Mouse (Mus musculus) heart, embryonic 11.5 days (tissue): Measurements from ENCODE around the gene Fbxo11. TPM values are rescaled to one million over a fixed set of nuclear protein-coding genes. Genes with fewer than 3 reads are reported as not detected.

Source experiments
- ATAC-seq: fragments of 200-750 bp; cut with Nextera tagmentation; replicated peaks from 2 replicates; pipeline ENCODE4 v1.8.0; 2017; ENCODE audit warnings: moderate library complexity; ENCODE audit not compliant: insufficient number of reproducible peaks, low FRiP score, low TSS enrichment
- H3K27ac ChIP-seq: fragments of 300-500 bp; sonication (generic); 2 replicates; pipeline ENCODE4 v1.5.1; 2014; ENCODE audit warnings: mild to moderate bottlenecking, low read depth, low read length
- H3K27me3 ChIP-seq: fragments of 300-500 bp; sonication (generic); 2 replicates; pipeline ENCODE4 v1.6.1; 2014; ENCODE audit warnings: mild to moderate bottlenecking, low read length, mixed read lengths; ENCODE audit not compliant: control insufficient read depth, insufficient read depth
- H3K36me3 ChIP-seq: fragments of 300-500 bp; sonication (generic); 2 replicates; pipeline ENCODE4 v1.6.1; 2014; ENCODE audit warnings: mild to moderate bottlenecking, low read length, moderate library complexity, mixed read lengths; ENCODE audit not compliant: control insufficient read depth, insufficient read depth
- H3K4me1 ChIP-seq: fragments of 300-500 bp; sonication (generic); 2 replicates; pipeline ENCODE4 v1.6.1; 2014; ENCODE audit warnings: low read length; ENCODE audit not compliant: control insufficient read depth, insufficient read depth
- H3K4me2 ChIP-seq: fragments of 300-500 bp; sonication (generic); 2 replicates; pipeline ENCODE4 v1.6.1; 2014; ENCODE audit warnings: mild to moderate bottlenecking, moderate library complexity
- H3K4me3 ChIP-seq: fragments of 300-500 bp; sonication (generic); 2 replicates; pipeline ENCODE4 v1.5.1; 2014; ENCODE audit warnings: low read depth, low read length
- H3K9ac ChIP-seq: fragments of 300-500 bp; sonication (generic); 2 replicates; pipeline ENCODE4 v1.6.1; 2014; ENCODE audit warnings: mild to moderate bottlenecking, low read depth, low read length, moderate library complexity
- H3K9me3 ChIP-seq: fragments of 300-500 bp; sonication (generic); replicated peaks from 2 replicates; pipeline ENCODE4 v1.6.1; 2016; ENCODE audit warnings: low read length; ENCODE audit not compliant: control insufficient read depth
- WGBS: fragments of 180-500 bp; shearing (Covaris S2); extraction: QIAGEN DNeasy Blood & Tissue Kit; methylation state at CpG from one replicate; pipeline ENCODE4 v1.1.7; 2014; ENCODE audit not compliant: insufficient replicate concordance; 5-methylcytosine and 5-hydroxymethylcytosine counted together
- polyA plus RNA-seq: library from polyadenylated mRNA; unstranded; fragments of >200 nt; fragmentation: Nextera tagmentation; extraction: Ambion mirVana; gene quantifications from 2 replicates; pipeline ENCODE4 v1.2.1, GENCODE M21; 2014

Fbxo11 gene
- polyA plus RNA-seq, 1 experiment from 2014 or later: 17.7 TPM

DNA sequence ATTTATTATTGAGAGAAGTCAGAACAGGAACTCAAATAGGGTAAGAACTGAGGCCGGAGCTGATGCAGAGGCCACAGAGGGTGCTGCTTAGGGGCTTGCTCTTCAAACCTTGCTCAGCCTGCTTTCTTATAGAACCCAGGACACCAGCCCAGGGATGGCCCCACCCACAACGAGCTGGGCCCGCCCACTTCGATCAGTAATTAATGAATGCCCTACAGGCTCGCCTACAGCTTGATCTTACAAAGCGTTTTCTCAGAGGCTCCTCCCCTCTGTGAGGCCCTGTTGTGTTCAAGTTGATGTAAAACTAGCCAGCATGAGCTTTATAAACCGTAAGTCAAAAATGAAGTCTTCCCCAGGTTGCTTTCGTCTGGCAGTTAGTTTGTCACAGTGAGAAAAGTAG lies 14.7 kb upstream of the Fbxo11 start:
- no peak overlapping the region for H3K4me2 ChIP-seq
- no peaks in the 10 kb centered on the region for H3K9me3 ChIP-seq
- no peak overlapping the region for H3K4me3 ChIP-seq
- H3K36me3 ChIP-seq: no peaks in the 10 kb centered on the region
- no peak overlapping the region for H3K9ac ChIP-seq
- 86% methylated on average over 8 of the region's 8 CpGs for whole genome bisulfite sequencing
- no peaks in the 10 kb centered on the region for H3K4me1 ChIP-seq
- no peak overlapping the region for H3K27ac ChIP-seq
- no peak for ATAC-seq
- H3K27me3 ChIP-seq: no peaks in the 10 kb centered on the region

DNA sequence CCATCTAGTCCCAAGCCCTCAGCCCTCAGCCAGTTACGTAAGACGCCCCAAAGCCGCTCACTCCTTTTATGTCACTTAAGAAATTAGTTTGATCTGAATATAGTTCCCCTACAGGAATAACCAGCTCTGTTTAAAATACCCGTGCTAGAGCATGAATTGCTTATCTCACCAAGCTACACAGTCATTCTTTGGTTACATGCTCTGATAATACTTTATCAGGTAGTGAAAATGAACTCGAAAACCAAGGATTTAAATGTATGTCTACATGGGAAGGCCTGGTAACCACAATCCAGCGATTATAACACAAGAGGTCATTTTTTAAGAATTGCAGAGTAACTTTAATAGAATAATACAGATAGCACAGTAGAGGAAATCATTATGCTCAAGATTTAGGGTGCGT lies 7.0 kb upstream of the Fbxo11 start:
- Histone ChIP-seq H3K9me3 (no peaks in the 10 kb centered on the region), H3K27ac (no peak overlapping the region), H3K4me2 (no peak overlapping the region), H3K4me3 (no peak overlapping the region), H3K9ac (no peak overlapping the region), H3K27me3 (no peaks in the 10 kb centered on the region), H3K4me1 (no peaks in the 10 kb centered on the region), H3K36me3 (no peaks in the 10 kb centered on the region)
- WGBS: 71% methylated on average over 7 of the region's 7 CpGs
- no peak for ATAC-seq

DNA sequence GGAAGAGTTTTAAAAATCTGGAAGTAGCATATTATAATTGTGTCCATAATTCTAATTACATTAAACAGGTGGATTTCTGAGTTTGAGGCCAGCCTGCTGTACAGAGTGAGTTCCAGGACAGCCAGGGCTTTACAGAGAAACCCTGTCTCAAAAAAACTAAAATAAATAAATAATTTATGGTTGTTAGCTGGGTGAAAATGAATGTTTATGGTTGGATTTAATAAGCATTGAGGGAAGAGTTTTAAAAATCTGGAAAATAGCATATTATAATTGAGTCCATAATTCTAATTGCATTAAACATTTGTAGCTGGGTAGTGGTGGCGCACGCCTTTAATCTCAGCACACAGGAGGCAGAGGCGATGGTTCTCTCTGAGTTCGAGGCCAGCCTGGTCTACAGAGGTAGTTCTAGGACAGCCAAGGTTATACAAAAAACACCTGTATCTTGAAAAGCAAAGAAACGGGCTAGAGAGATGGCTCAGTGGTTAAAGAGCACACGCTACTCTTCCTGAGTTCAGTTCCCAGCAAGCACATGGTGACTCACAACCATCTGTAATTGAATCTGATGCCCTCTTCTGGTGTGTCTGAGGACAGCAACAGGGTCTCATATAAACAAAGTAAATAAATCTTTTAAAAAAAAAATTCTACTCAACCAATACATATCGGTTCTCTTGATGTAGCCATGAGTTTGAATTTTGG lies 3.1 kb upstream of the Fbxo11 start:
- no peak for ATAC-seq
- H3K4me3 ChIP-seq: no peak overlapping the region
- WGBS: 93% methylated on average over 7 of the region's 7 CpGs
- no peaks in the 10 kb centered on the region for H3K27me3 ChIP-seq
- H3K36me3 ChIP-seq: no peaks in the 10 kb centered on the region
- no peak overlapping the region for H3K4me2 ChIP-seq
- no peak overlapping the region for H3K9ac ChIP-seq
- peaks cover 2% of the 10 kb centered on the region for H3K4me1 ChIP-seq
- no peak overlapping the region for H3K27ac ChIP-seq
- no peaks in the 10 kb centered on the region for H3K9me3 ChIP-seq

DNA sequence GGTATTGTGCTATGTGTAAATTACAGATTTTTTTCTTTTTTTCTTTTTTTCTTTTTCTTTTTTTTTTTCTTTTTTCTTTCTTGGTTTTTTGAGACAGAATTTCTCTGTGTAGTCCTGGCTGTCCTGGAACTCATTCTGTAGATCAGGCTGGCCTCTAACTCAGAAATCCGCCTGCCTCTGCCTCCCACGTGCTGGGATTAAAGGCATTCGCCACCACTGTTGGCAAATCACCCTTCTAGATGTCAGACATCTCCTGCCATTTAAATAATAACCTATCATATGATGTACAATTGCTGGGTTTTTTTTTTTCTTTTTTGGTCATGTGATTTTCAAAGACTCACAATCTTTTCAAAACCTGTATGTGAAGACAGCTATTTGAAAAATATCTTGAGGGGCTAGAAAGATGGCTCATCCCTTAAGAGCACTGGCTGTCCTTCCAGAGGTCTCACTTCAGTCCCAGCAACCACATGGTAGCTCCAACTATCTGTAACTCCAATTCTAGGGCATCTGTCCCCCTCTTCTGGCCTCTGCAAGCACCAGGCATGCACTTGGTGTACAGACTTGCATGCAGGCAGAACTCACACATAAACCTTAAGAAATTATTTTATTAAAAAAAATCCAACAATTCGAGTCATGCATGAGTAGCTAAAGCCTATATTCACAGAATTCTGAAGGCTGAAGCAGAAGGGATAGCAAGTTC lies 2.3 kb upstream of the Fbxo11 start:
- no peak for ATAC-seq
- H3K4me3 ChIP-seq: peak overlapping the region; percentile 99; the same call in 1 of the 2 replicates
- peaks cover 6% of the 10 kb centered on the region for H3K4me1 ChIP-seq
- no peak overlapping the region; the same call in 1 of the 2 replicates for H3K27ac ChIP-seq
- 72% methylated on average over 4 of the region's 4 CpGs for WGBS
- H3K9ac ChIP-seq: no peak overlapping the region
- no peaks in the 10 kb centered on the region for H3K9me3 ChIP-seq
- H3K4me2 ChIP-seq: peak overlapping the region; percentile 62
- H3K27me3 ChIP-seq: no peaks in the 10 kb centered on the region
- H3K36me3 ChIP-seq: no peaks in the 10 kb centered on the region

DNA sequence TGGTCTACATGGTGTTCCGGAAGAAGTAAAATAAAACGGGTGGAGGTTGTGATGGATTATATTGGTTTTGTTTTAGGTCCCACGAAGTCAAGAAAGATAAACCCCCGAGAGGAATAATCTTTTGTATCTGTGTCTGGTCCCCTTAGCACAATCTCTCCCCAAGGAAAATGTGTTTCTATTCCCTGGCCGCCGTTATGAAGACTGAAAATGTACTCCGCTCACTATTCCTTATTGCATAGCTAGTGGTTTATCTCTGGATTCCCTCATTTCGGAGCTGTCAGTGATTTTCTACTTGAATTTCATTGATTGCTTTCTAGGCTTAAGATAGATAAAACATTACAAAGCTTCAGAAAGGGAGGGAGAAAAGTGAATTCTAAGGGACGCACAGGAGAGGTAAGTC lies 1.7 kb upstream of the Fbxo11 start:
- Histone ChIP-seq H3K4me3 (peak overlapping the region; percentile 99), H3K4me2 (peak overlapping the region; percentile 62), H3K9ac (peak overlapping the region; percentile 29; the same call in 1 of the 2 replicates), H3K27ac (peak overlapping the region; percentile 99), H3K36me3 (no peaks in the 10 kb centered on the region), H3K9me3 (no peaks in the 10 kb centered on the region), H3K4me1 (peaks cover 6% of the 10 kb centered on the region), H3K27me3 (no peaks in the 10 kb centered on the region)
- WGBS: 12% methylated on average over 9 of the region's 9 CpGs
- no peak for ATAC-seq

DNA sequence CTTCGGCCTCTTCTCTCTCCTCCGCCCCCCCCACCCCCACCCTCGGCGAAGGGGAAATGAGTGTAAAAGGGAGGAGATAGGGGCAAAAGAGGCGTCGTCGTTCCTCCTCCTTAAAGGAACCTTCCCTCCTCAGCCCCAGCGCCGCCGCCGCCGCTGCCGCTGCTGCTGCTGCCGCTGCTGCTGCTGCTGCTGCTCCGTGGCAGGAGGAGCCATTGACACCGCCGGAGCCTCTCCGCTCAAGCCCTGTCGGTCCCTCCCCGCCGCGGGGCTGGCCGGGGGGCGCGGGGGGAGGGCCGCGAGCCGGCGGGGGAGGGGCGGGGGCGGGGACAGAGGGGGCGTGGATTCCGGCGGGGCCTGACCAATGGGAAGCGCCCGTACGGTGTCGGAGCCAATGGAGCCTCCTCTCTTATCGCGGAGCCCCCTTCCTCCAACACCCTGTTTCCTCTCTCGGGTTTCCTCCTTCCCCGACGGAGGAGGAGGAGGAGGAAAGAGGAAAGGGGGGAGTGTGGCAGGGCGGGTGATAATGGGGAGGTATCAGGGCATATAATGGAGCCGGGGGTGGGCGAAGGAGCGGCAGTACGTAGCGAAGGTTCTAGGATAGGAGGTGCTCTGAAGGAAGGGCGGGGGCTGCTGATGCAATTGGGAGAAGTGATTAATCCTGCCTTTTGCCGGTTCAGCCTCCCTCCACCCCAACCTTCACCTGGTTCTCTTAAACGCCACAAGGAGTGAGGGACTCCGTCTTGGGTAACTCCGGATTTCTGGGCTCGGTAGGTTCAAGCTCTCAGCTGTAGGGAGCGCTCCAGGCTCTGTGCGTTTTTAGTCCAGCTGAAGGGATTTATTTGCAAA lies 933 bp upstream of the Fbxo11 start:
- Histone ChIP-seq H3K4me1 (peaks cover 6% of the 10 kb centered on the region), H3K4me3 (peak overlapping the region; percentile 99), H3K27ac (peak overlapping the region; percentile 99), H3K36me3 (no peaks in the 10 kb centered on the region), H3K4me2 (peak overlapping the region; percentile 77), H3K9me3 (no peaks in the 10 kb centered on the region), H3K9ac (peak overlapping the region; percentile 99), H3K27me3 (no peaks in the 10 kb centered on the region)
- 1% methylated on average over 29 of the region's 57 CpGs for WGBS
- ATAC-seq: peak; percentile 96

DNA sequence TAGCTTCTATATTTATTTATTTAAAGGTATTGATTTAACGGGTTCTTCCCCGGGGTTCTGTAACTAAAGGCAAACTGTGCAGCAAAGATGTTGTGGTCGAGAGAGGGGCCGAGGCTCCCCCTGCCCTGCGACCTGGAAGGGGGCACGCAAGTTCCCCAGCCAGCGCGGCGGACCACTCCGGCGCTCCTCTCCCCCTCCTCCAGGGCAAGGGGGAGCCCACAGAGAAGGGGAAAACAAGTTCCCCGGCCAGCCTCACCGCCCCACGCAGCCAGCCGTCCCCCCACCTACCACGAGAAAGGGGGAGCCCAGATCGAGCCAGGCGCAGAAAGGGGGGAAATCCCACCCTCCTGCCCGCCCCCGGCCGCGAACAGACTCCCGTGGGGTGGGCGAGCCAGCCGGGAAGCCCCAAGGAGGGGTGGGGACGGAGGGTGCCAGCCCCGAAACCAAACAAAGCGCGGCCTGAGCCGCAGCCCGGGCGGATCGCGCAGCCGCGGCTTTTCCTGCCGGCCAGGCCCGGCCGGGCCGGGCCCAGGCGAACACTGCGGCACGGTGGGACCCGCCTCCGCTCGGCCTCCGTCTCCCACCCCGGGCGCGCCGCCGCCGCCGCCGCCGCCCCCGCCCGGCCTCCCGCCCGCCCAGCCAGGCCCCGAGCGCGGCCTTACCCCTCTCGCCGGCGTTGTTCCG lies 602 bp downstream of the Fbxo11 start:
- Histone ChIP-seq H3K36me3 (no peaks in the 10 kb centered on the region), H3K27ac (peak overlapping the region; percentile 99), H3K9ac (peak overlapping the region; percentile 99), H3K4me3 (peak overlapping the region; percentile 99), H3K4me1 (peaks cover 6% of the 10 kb centered on the region), H3K27me3 (no peaks in the 10 kb centered on the region), H3K9me3 (no peaks in the 10 kb centered on the region), H3K4me2 (peak overlapping the region; percentile 77)
- ATAC-seq: peak; percentile 28; the same call in 1 of the 2 replicates
- WGBS: under 1% methylated on average over 30 of the region's 67 CpGs

DNA sequence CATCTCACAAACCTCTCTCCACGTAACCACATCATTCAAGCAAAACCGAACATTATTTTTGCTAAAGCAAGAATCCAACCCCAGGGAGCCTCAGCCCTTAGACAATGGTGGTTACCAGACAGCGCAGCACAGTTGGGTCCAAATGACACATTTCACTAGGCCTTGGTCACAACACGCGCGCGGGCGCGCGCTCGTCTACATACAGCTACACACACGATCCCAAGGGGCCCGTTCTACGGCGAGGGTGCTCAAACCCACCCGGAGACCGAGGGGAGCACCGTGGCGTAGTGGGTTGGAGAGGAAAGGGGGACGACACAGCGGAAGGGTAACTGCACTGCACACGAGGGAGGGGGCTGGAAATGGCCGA lies 1.1 kb downstream of the Fbxo11 start:
- H3K4me2 ChIP-seq: peak overlapping the region; percentile 77
- peak overlapping the region; percentile 99 for H3K27ac ChIP-seq
- H3K27me3 ChIP-seq: no peaks in the 10 kb centered on the region
- H3K4me1 ChIP-seq: peaks cover 6% of the 10 kb centered on the region
- H3K9ac ChIP-seq: peak overlapping the region; percentile 99
- 0% methylated on average over 23 of the region's 23 CpGs for WGBS
- H3K36me3 ChIP-seq: no peaks in the 10 kb centered on the region
- peak overlapping the region; percentile 99 for H3K4me3 ChIP-seq
- ATAC-seq: no peak
- no peaks in the 10 kb centered on the region for H3K9me3 ChIP-seq
